Mouse (Mus musculus): ENCODE measurements around the gene Tat. TPM values are rescaled to one million over a fixed set of nuclear protein-coding genes. Genes with fewer than 3 reads are reported as not detected.

Tat gene
- polyA plus RNA-seq, 1 experiment: 0.05 TPM

DNA sequence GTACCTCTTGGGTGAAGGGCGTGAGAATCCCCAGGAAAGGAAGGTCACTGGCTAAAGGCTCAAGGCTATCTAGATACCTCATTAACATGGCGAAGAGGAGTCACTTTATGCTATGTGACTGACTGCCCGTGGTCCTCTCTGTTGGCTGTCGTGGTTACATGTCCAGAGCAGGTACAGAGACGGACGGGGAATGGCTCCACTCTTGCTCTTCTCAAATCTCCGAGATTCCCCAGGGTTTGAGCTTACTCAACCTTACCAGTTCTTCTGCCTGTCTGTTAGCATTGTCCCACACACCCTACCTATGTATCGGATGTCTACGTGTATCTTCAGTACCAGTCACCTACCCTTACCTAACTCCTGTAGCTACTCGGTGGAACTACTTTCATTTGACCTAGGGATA is 9.7 kb downstream of the Tat start:
- H3K27me3 ChIP-seq (ENCODE audit: control insufficient read depth, insufficient read depth, low read length): no peaks in the 10 kb centered on the region
- no peak for TF ChIP-seq CTCF (IDR thresholded peaks at IDR 0.05; ENCODE audit: control insufficient read depth, insufficient read depth, insufficient replicate concordance, low read depth, low read length)
- peaks cover 10% of the 10 kb centered on the region for H3K4me1 ChIP-seq (ENCODE audit: control insufficient read depth, insufficient read depth, low read length)
- no peak overlapping the region for H3K27ac ChIP-seq (ENCODE audit: control insufficient read depth, insufficient read depth, low read depth, low read length)
- no peaks in the 10 kb centered on the region for H3K36me3 ChIP-seq (ENCODE audit: control insufficient read depth, insufficient read depth, low read length)
- no peak overlapping the region for H3K4me3 ChIP-seq (ENCODE audit: control insufficient read depth, low read depth, low read length)

DNA sequence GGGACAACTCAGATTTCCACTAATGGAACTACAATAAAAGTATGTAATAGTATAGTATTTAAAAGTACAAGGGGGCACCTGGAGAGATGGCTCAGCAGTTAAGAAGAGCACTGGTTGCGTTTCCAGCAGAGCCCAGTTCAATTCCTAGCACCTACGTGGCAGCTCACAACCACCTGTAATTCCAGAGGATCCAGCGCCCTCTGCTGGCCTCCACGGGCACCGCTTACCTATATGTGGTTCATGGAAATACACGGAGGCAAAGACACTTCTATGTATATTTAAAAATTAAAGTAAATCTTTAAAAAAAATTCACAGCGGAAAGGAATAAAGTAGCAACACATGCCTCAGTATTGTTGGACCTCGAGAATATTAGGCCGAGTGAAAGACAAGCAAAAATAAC is 12.7 kb downstream of the Tat start:
- TF ChIP-seq POLR2A (IDR thresholded peaks at IDR 0.05; ENCODE audit: control insufficient read depth, low read depth, low read length) (no peak), CTCF (IDR thresholded peaks at IDR 0.05; ENCODE audit: control insufficient read depth, insufficient read depth, insufficient replicate concordance, low read depth, low read length) (peak; percentile 77; the same call in 1 of the 2 replicates)
- no peaks in the 10 kb centered on the region for H3K27me3 ChIP-seq (ENCODE audit: control insufficient read depth, insufficient read depth, low read length)
- no peak overlapping the region for H3K27ac ChIP-seq (ENCODE audit: control insufficient read depth, insufficient read depth, low read depth, low read length)
- H3K4me3 ChIP-seq (ENCODE audit: control insufficient read depth, low read depth, low read length): no peak overlapping the region
- H3K36me3 ChIP-seq (ENCODE audit: control insufficient read depth, insufficient read depth, low read length): no peaks in the 10 kb centered on the region
- peaks cover 18% of the 10 kb centered on the region for H3K4me1 ChIP-seq (ENCODE audit: control insufficient read depth, insufficient read depth, low read length)

DNA sequence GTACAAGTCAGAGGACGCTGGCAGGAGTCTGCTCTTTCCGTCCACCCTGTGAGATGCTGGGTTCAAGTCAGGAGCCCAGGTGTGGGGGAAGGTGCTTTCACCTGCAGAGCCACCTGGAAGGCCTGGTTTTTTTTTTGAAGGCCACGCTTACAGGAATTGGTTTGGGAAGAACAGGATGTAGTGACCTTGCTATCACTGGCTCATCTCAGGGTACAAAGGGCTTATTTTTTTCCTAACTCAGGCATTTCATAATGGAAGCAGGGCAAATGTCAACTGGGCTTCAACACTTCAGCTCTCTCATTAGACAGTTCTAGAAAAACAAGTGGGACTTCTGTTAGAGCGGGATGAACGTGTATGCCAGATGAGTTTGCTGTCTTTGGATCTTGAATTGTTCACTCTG is 14.1 kb downstream of the Tat start:
- Histone ChIP-seq H3K36me3 (ENCODE audit: control insufficient read depth, insufficient read depth, low read length) (no peaks in the 10 kb centered on the region), H3K27ac (ENCODE audit: control insufficient read depth, insufficient read depth, low read depth, low read length) (no peak overlapping the region), H3K27me3 (ENCODE audit: control insufficient read depth, insufficient read depth, low read length) (no peaks in the 10 kb centered on the region), H3K4me1 (ENCODE audit: control insufficient read depth, insufficient read depth, low read length) (peaks cover 22% of the 10 kb centered on the region), H3K4me3 (ENCODE audit: control insufficient read depth, low read depth, low read length) (no peak overlapping the region)
- TF ChIP-seq POLR2A (IDR thresholded peaks at IDR 0.05; ENCODE audit: control insufficient read depth, low read depth, low read length) (no peak), CTCF (IDR thresholded peaks at IDR 0.05; ENCODE audit: control insufficient read depth, insufficient read depth, insufficient replicate concordance, low read depth, low read length) (no peak)

DNA sequence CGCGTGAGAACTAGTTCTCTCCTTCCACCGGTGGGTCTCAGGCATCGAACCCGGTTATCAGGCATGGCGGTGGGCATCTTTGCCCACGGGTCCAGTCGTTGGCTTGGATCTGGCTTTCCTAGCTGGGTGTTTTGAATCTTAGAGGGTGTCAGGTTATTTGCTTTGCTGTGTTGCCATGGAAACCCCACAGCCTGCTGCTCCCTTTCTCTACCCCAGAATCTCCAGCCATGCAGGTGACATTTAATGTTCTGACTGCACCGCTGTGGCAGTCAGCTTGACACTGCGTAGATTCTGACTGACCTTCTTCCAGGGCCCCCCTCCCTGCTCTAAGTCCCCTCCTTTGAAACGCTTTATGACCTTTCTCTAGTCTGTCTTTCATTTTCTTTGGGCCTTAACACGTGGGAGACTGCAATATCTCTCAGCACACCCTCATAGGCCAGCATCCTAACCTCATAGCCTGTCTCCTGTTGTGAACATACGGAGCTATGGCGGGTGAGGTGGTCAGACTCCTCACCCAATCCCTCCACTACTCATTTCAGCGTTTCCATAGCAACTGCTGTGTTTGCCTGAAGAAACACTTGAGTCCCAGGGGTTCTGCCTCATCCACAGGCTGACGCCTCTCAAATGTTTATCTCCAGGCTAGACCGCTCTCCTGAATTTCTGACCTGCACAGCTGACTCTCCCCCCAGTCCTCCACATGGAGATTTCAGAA is 16.2 kb downstream of the Tat start:
- Histone ChIP-seq H3K27ac (ENCODE audit: control insufficient read depth, insufficient read depth, low read depth, low read length) (no peak overlapping the region), H3K4me1 (ENCODE audit: control insufficient read depth, insufficient read depth, low read length) (peaks cover 20% of the 10 kb centered on the region), H3K36me3 (ENCODE audit: control insufficient read depth, insufficient read depth, low read length) (no peaks in the 10 kb centered on the region), H3K4me3 (ENCODE audit: control insufficient read depth, low read depth, low read length) (peak overlapping the region; percentile 71), H3K27me3 (ENCODE audit: control insufficient read depth, insufficient read depth, low read length) (no peaks in the 10 kb centered on the region)
- no peak for TF ChIP-seq POLR2A (IDR thresholded peaks at IDR 0.05; ENCODE audit: control insufficient read depth, low read depth, low read length)
- TF ChIP-seq CTCF (IDR thresholded peaks at IDR 0.05; ENCODE audit: control insufficient read depth, insufficient read depth, insufficient replicate concordance, low read depth, low read length): no peak

DNA sequence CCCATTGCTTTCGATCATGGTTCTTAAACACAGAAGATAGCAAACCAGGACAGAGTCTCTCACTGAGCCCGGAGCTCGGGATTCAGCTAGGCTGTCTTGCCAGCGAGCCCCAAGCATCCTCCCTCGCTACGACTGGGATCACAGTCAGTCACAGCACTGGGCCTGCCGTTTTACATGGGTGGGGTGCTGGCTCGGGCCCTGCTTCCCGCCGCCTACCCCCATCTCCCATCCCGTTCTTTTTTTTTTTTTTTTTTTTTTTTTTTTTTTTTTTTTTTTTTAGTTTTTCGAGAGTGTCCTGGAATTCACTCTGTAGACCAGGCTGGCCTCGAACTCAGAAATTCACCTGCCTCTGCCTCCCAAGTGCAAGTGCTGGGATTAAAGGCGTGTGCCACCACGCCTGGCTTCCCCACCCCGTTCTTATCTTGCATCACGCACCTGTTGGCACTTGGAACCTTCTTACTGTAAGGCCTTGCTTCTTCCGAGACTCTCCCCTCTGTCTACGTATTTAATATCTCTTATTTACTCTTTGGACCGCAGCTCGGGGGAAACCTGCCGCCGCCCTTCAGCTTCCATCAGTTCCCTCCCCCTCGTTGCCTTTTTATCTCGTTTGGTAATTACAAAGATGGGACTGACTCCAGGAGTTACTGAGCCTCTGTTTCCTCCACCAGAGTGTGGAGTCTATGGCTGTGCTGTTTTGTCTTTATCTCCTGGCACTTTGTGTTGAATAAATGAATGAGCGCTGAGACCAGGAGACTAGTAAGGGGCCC is 18.2 kb downstream of the Tat start:
- peak overlapping the region; percentile 62 for H3K4me3 ChIP-seq (ENCODE audit: control insufficient read depth, low read depth, low read length)
- TF ChIP-seq CTCF (IDR thresholded peaks at IDR 0.05; ENCODE audit: control insufficient read depth, insufficient read depth, insufficient replicate concordance, low read depth, low read length) (no peak), POLR2A (IDR thresholded peaks at IDR 0.05; ENCODE audit: control insufficient read depth, low read depth, low read length) (no peak)
- H3K27ac ChIP-seq (ENCODE audit: control insufficient read depth, insufficient read depth, low read depth, low read length): no peak overlapping the region
- H3K27me3 ChIP-seq (ENCODE audit: control insufficient read depth, insufficient read depth, low read length): no peaks in the 10 kb centered on the region
- H3K36me3 ChIP-seq (ENCODE audit: control insufficient read depth, insufficient read depth, low read length): no peaks in the 10 kb centered on the region
- peaks cover 22% of the 10 kb centered on the region for H3K4me1 ChIP-seq (ENCODE audit: control insufficient read depth, insufficient read depth, low read length)

DNA sequence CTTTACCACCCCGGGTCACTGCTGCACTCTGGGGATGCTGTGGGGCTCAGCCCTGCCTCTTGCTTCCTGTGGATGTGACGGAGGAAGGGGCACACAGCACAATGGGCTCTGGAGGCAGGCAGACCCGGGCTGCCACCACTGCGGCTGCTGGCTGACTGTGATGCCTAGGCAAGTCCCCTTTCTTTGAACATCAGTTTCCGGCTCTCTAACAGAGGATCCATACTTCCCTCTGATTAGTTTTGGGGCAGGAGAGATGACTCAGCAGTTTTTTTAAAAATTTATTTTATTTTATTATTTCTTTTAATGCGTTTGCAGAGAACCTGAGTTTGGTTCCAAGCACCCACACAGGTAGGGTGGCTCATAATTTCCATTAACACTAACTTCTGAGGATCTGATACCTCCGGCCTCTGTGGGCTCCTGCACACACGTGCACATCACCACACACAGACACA is 18.8 kb downstream of the Tat start:
- H3K4me1 ChIP-seq (ENCODE audit: control insufficient read depth, insufficient read depth, low read length): peaks cover 22% of the 10 kb centered on the region
- H3K4me3 ChIP-seq (ENCODE audit: control insufficient read depth, low read depth, low read length): no peak overlapping the region; the same call in 1 of the 2 replicates
- H3K27ac ChIP-seq (ENCODE audit: control insufficient read depth, insufficient read depth, low read depth, low read length): no peak overlapping the region
- TF ChIP-seq POLR2A (IDR thresholded peaks at IDR 0.05; ENCODE audit: control insufficient read depth, low read depth, low read length) (no peak), CTCF (IDR thresholded peaks at IDR 0.05; ENCODE audit: control insufficient read depth, insufficient read depth, insufficient replicate concordance, low read depth, low read length) (no peak)
- H3K36me3 ChIP-seq (ENCODE audit: control insufficient read depth, insufficient read depth, low read length): no peaks in the 10 kb centered on the region
- H3K27me3 ChIP-seq (ENCODE audit: control insufficient read depth, insufficient read depth, low read length): no peaks in the 10 kb centered on the region

GRCm38 (mm10) chr8:110010868-110011267 is 20.6 kb downstream of the Tat start:
- Histone ChIP-seq H3K4me3 (ENCODE audit: control insufficient read depth, low read depth, low read length) (no peak overlapping the region), H3K27me3 (ENCODE audit: control insufficient read depth, insufficient read depth, low read length) (no peaks in the 10 kb centered on the region), H3K4me1 (ENCODE audit: control insufficient read depth, insufficient read depth, low read length) (peaks cover 22% of the 10 kb centered on the region), H3K36me3 (ENCODE audit: control insufficient read depth, insufficient read depth, low read length) (no peaks in the 10 kb centered on the region), H3K27ac (ENCODE audit: control insufficient read depth, insufficient read depth, low read depth, low read length) (no peak overlapping the region)
- peak; percentile 48; the same call in 1 of the 2 replicates for TF ChIP-seq CTCF (IDR thresholded peaks at IDR 0.05; ENCODE audit: control insufficient read depth, insufficient read depth, insufficient replicate concordance, low read depth, low read length)
- no peak for TF ChIP-seq POLR2A (IDR thresholded peaks at IDR 0.05; ENCODE audit: control insufficient read depth, low read depth, low read length)

All from testis, adult 2 months (tissue).